Mouse (Mus musculus): ENCODE measurements around the gene Pmepa1.

DNA sequence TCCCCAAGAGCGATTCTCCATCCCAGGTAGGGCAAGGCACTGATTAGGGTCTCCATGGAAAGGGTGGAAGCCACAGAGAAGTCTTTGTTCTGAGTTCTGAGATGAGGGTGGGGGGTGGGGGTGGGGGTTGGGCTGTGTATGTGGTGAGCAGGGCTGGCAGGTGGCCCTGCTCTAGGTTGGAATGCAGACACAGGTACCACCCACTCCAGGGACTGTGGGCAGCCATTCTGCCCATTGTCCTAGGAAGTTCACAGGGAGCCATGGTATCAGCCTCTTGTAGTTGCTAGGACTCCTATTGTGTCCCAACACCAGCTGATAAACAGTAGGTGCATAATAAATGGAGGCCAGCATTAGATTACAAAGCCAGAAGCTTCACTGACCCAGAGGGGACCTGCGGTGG, 29.1 kb downstream of the Pmepa1 start:
- no peak for TF ChIP-seq CTCF (IDR thresholded peaks at IDR 0.05; ENCODE audit: low read depth, low read length)
- TF ChIP-seq POLR2A (IDR thresholded peaks at IDR 0.05; ENCODE audit: extremely low read depth, insufficient read depth, low read length): no peak

Data from liver, adult 2 months (tissue).